Mouse (Mus musculus): ENCODE results near the gene Plpp3. TPM values are rescaled to one million over a fixed set of nuclear protein-coding genes. Genes with fewer than 3 reads are reported as not detected.
A peak's percentile ranks its signal among the peaks of the same experiment; 100 is the strongest.

Plpp3 gene
- total RNA-seq, 1 experiment from 2014 or later, result 0.27 TPM

DNA sequence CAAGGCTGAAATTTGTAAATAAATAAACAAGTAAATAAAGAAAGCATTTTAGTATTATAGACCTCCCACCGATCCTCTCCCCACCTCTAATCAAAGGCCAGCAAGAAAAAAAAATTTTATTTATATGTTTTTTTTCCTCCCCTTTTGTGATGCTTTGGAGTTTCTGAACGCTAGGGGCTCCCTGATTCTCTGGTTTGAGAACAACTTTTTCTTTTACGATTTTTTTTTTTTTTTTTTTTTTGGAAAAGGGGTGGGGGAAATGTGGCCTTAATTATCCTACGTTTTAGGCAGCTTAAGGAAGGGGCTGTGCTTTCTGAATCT lies 232 bp upstream of the Plpp3 start:
- 0 out of 2 replicates have a peak, but pooled peaks have one; percentile 16 for ATAC-seq (replicated peaks; ENCODE audit: low read depth, poor library complexity, severe bottlenecking)

DNA sequence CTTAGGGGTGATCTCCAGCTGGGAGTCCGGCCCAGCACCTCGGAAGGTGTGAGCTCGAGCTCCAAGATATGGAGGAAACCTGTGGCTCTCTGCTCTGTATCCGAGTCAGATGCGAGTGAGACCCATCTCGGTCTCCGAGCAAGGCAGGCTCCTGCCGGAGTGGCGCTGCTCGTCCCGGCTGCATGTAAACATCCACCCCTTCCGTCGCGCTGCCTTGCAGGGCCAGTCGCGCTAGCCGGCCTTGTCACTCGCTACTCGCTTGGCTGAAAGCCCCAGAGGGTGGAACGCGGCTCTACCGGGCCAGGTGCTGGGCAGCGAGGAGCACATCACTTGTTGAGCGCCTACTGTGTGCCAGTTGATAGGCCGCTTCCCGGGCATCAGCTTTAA lies 1.0 kb downstream of the Plpp3 start:
- peak; percentile 78 for ATAC-seq (replicated peaks; ENCODE audit: low read depth, poor library complexity, severe bottlenecking)

DNA sequence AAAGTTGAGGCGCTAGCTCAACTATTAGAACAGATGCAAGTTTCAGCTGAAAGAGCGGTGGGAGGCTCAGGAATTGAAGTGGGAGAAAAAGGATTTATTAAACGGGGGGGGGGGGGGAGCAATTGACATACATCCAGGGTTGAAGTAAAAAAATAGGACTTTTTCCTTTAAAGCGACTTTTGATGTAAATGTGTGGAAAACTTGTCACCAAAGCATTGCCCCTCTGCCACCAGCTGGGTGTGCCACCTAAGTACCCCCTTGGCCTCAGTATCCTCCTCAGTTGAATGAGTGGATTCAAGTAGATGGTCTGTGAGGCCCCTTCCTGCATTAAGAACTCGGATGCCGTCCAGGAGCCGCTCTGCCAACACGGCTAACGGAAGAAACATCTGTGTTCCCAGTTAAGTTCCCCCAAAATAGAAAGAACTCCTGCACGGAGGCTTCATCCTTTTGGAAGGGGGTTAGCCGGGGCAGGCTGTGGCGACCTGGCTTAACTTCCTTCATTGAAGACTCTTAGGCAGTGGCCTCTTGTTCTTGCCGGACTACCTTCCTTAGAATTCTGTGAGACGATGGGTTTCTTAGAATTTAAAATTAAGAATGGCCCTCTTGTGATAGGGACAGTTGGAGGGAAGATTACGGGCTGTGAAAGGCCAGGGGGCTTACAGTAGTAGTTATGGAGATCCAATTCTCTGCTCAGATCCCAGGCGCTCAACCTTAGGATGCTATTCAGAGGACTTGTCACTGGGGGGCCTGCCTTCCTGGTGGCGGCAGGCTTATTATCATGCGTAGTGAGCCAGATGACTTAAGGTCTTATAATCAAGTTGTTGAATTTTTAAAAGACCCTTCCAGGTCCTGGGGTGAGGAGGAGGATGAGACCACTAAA lies 1.7 kb downstream of the Plpp3 start:
- ATAC-seq (replicated peaks; ENCODE audit: low read depth, poor library complexity, severe bottlenecking), result no peak

DNA sequence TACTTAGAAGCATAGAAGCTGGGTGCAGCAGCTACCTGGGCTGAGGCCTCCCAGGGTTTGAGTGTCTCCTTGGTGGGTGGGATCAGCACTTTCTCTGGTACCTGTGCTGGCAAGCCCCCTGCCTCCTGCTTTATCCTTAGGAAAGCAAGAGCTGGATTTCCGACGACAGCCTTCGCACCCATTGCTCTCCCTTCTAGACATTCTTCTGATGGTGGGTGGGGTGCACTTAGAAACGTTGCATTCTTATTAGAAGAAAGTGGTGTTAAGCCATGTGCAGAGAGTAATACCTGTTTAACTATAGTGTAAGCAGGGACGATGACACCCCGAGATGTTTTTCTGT lies 2.4 kb downstream of the Plpp3 start:
- ATAC-seq (replicated peaks; ENCODE audit: low read depth, poor library complexity, severe bottlenecking), result no peak

DNA sequence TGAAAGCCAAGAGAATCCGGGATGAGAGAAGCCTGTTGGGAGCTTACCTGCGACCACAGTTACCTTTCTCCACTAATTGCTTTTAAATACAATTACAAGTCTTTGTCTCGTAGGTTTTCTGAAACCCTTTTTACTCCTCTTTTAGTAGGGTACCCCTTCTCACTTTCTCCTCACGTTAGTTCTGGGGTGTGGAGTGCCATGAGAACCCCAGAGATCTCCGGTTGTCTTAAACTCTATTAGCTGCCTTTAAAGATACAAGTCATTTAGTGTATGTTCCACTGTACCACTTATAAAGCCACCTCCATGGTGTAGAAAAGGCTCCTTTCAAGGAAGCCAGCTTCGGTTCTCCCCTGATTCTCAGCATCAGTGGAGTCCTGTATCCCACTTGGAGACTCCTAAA lies 3.3 kb downstream of the Plpp3 start:
- no peak for ATAC-seq (replicated peaks; ENCODE audit: low read depth, poor library complexity, severe bottlenecking)

DNA sequence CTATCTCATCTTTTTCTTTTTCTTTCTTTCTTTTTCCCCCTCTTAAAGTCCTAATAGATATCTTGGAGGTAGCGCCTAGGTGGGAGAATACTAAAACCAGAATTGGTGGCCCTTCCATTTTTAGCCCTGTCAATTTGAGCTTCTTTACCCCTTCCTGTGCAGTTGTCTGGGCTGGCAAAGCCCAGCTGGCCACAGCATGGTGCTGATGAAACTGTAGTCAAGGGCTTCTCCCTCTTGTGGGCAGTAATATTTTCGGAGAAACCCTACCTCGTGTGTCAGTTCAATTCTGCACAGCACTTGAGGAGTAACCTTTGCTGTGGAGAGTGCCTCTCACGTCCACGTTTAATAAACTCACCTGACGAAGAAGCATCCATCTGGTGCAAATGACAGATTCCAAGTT lies 4.9 kb downstream of the Plpp3 start:
- ATAC-seq (replicated peaks; ENCODE audit: low read depth, poor library complexity, severe bottlenecking), result no peak

DNA sequence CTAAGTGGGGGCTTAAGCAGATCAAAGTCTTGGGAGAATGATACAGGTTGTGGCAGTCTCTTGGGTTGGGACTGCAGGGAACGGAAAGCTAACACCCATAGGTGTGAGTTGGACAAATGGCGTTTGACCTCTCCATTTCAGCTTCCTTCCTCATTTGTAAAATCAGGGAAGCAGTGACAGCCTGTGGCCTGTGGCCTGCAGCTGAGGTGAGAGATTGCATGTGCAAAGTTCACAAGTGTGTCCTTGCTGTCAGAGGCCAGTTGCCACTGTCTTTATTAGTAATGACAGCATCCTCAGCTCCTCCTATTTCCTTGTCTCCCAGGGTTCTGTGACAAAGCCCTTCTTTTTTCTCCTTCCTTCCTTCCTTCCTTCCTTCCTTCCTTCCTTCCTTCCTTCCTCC lies 5.5 kb downstream of the Plpp3 start:
- peak; percentile 61 for ATAC-seq (replicated peaks; ENCODE audit: low read depth, poor library complexity, severe bottlenecking)

DNA sequence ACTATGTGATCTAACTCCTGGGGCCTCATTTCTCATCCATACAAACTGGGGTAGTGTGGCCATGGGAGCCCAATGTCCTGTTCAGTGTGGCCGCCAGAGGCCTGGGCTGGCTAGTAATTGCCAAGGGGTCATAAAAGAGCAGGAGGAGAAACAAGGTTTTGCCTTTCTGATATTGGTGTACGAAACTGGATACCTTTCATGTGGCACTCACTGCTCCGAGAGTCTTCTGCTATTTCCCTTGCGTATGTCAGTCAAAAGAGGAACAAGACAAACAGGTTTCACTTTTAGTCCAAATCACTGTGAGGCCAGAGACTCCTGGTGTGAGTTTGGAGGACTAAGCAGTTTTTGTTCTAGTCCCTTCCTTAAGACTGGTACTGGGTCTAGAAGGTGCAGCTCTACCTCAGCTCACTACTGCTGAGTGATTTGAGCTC lies 6.8 kb downstream of the Plpp3 start:
- ATAC-seq (replicated peaks; ENCODE audit: low read depth, poor library complexity, severe bottlenecking), result peak; percentile 64

DNA sequence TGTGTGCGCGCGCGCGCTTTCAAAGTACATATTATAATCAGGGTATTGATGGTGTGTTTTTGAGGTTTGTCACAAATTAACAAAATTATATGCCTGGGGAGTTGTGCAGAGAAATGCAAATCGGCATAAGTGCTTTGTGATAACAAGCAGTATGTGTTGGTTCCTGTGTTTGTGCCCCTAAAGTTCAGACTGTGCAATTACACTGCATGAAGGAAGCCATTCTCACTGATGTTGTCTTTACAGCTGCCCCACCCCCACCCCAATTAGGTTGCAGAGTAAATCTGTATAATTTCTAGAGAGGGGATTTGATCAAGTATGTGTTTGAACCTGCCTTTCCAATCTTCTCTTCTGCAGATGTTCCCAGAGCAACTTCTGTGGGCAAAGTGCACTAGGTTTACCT lies 7.8 kb downstream of the Plpp3 start:
- no peak for ATAC-seq (replicated peaks; ENCODE audit: low read depth, poor library complexity, severe bottlenecking)

DNA sequence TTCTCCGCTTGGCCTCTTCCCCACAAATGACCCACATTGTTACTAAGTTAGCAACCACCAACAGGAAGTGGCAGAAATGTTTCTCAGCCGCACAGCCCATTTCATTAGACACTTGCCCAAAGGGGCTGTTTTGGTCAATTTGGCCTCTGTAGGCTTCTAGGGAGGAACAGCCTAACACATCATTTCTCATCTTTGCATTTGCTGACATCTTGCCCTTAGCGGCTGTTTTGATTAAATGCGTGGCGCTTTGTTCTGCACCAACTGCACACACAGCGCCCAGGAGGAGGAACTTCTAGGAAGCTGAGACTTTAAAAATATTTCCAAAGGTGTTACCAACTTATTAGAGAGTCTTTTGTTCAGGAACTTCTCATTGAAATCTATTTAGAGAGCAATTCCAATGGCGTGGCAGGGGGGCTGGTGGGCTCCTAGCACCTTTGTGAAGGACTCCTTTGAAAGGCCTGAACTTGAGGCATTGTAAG lies 12.0 kb downstream of the Plpp3 start:
- peak; percentile 71 for ATAC-seq (replicated peaks; ENCODE audit: low read depth, poor library complexity, severe bottlenecking)

DNA sequence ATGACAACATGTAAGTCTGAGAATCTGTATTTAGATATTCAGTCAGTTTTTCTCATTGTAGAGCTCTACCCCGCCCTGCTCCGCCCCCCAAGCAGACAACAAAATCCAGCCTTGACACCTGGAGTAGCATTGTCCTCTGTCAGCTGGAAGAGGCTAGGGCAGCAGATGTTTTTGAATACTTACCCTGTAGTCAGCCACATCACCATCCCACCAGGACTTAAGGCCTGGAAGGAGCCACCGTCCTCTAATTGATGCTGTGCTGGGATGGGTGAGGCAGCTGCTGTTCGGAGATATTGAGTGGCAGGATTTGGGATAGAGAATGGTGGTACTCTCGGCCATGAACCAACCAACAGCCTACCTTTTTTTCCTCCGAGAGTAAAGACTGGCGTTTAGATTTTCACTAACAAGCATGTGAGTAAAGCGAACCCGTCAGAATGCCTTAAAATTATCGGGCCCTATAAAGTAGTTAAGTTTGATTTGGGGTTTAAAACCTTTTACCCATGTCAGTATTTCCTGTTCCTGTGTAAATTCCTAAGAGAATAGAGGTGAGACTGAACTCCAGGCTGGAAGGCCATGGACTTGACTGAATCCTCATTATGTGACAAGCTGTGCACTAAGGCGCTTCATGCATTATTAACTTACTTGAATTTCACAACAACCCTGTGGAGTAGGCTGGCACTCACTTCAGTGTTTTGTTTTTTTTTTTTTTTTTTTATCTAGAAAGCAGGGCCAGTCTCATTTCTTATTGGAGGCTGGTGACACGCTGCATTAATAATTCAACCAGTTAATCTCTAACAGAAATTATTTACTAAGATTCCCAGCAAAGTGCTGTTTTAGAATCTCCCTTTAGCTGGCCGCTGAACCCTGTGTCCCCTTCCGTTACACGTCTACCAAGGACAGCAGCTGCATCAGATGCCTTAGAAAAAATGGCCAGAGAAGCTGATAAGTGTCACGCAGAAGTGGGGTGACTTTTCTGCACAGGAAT lies 13.0 kb downstream of the Plpp3 start:
- ATAC-seq (replicated peaks; ENCODE audit: low read depth, poor library complexity, severe bottlenecking), result no peak

DNA sequence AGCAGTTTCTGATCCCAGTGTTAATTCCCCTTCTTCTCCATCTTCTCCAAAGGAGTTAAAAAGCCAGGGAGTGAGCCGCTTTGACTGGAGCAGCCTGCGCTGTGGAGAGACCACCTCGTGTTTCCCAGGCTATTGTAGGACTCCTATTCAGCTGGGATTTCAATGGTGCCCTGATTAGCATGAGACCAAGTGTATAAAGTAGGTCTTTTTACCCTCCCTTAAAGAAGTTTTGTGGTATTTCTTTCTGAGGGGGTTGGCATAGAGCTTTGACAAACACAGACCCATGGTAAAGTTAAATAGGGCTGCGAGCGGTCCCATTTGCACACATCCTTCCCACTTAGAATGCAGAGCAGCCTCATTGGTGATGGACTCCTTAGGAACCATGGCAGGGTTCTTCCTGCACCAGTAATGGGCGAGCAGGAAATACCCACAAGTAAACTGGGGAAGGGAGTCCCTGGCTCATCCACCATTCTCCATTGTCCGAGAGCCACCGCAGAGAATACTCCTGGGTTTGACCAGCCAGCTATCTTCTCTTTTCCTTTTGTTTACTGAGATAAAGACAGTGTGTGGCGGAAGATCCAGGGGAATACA lies 13.8 kb downstream of the Plpp3 start:
- no peak for ATAC-seq (replicated peaks; ENCODE audit: low read depth, poor library complexity, severe bottlenecking)

DNA sequence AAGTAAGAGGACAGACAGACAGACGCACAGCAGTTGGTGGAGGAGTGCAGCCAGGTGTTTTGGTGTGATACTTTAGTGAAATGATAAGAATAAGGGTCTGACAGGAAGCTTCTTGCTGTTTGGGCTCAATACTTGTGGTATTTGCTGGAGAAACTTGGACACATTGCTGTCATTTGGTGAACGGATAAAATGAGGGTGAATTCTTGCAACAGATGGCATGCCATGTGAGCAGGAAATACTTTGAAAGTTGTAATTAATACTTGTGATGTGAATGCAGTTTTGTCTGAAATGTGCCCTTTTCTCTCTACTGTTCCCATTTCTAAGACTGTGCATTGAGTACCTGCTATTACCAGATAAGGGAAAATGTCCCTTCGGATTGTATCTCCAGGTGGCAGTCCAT lies 14.3 kb downstream of the Plpp3 start:
- ATAC-seq (replicated peaks; ENCODE audit: low read depth, poor library complexity, severe bottlenecking), result peak; percentile 27; the same call in 1 of the 2 replicates

DNA sequence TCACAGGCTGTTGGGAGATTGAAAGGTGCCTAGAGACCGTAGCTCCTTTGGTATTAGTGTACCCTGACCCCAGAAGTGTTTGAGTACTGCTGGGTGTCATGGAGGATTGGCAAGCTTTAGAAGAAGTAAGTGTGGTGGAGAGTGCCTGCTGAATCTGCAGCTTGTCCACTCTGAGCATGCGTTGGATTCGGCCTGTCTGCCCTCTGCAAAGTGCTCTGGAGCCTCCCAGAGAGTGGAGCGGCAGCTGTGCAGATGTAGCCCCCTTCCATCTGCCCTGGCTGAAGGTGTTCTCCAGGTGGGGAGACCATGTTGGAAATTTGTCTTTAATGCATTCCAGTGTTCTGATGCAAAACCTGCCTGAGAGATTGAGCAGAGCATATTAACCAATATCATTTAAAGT lies 17.6 kb downstream of the Plpp3 start:
- no peak for ATAC-seq (replicated peaks; ENCODE audit: low read depth, poor library complexity, severe bottlenecking)

DNA sequence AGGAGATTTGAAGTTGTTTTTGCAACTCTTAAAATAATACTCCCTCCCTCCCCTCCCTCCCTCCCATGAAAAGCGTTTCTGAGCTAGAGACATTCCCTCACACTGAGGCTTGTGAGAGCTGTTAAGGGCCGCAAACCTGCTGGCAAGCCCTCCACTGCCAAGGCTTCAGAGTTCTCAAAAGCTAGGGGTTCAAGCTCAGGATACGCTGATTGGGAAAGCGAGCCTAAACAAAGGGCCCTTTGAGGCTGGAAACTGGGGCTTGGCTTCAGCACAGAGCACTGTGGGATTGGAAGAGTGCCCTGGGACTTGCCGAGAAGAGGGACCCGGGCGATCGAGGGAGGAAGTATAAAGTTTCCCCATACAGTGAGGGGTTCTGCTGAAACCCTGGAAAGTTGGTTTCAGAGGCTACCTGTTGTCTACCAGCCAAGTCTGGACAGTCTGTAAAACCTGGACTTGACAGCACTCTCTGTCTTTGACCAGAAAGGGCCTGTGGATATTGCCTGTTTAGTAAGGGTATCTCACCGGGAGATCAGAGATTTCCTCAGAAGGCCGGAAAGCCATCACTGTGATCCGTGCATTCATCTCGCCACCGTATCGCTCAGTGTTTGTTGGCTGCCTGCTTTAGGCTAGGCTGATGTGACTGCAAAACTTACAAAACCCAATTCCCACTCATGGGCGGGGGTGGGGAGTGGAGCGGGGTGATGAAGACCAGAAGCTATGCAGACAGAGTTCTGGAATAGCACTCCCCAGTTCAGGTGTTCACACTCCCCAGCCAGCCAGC lies 18.3 kb downstream of the Plpp3 start:
- no peak for ATAC-seq (replicated peaks; ENCODE audit: low read depth, poor library complexity, severe bottlenecking)

DNA sequence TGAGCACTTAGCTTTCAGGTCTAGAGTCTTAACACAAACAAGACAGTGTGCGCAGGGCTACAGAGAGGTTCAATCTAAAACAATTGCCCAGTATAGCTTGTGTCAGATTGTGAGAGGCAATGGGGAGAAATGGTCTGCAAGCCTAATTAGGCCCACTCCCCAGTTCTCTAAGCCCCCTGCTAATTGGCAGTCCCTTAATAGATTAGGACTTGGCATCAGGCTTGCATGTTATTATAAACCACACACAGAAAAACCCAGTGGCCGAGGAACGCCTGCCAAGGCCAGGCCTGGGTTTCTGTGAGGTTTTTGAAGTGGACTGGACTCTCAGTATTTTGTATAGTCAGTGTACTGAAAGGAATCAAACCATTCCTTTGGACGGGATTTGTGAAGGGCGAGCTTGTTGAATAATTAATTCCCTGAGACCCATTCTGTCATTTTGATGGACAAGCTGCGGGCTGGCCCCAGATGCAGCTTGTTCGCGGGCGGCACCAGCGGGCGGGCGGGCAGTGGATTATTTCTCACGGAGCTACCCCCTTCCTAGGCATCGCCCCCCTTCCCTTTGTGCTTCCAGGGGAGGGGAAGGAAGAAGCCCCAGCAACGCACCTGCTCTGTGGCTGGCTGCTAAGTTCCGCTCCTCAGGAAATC lies 24.0 kb downstream of the Plpp3 start:
- ATAC-seq (replicated peaks; ENCODE audit: low read depth, poor library complexity, severe bottlenecking), result no peak

DNA sequence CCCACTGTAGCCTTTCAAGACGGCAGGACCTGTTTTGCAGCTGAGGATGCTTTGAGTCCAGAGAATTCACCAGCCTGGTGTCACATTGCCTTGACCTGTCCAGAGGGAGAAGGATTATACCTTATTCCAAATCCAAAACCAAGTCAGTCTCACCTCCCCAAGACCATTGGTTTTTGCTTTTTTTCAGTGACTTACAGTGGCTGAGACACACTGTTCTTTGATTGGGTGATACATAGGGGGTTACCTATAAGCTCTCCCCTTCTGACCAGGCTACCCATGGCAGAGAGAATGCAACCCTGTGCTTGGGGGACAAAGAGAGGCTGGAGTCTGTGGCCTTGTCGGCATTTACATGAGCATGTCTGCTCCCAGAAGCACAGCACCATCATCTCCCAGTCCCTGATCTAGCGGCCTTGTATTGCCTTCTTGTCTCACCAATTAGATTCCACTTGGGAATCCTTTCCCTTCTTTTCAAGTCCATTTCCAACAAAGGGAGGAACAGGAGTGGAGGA lies 24.6 kb downstream of the Plpp3 start:
- ATAC-seq (replicated peaks; ENCODE audit: low read depth, poor library complexity, severe bottlenecking), result no peak

DNA sequence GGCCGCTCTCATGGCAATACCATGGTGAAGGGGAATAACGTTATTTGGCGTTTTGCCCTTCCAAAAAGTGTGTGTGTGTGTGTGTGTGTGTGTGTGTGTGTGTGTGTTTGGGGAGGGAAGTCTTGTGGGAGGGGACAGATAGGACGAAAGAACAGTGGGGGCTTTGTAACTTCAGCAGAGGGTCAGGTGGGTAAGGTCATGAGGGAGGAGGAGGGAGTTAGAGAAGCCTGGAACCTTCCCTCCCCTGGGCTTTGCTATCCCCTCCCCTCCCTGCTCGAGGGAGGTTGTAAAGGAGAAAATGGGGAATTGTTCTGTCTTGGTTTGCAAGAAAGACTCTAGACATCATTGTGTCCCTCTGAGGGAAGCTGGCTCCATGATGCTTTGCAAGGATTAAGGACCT lies 25.1 kb downstream of the Plpp3 start:
- ATAC-seq (replicated peaks; ENCODE audit: low read depth, poor library complexity, severe bottlenecking), result no peak

DNA sequence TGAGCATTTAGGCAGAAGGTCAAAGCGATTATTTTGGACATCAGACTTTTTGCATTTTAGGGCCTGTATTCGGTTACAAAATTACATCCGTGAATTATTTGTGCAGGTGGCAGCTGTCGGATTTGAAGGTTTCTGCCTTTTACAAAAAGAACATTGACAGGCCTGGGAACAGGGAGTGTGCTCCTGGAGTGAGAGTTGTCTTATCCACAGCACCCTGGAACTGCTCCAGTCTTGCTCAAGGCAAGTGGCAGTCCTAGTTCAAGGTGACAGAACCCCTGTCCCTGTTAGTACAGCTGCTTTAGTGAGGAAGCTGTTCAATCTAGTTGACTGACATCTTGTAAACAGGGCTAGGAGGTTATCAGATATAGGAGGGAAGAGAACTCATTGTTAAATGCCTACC lies 27.3 kb downstream of the Plpp3 start:
- ATAC-seq (replicated peaks; ENCODE audit: low read depth, poor library complexity, severe bottlenecking), result no peak

All from common myeloid progenitor, adult 5-6 weeks (primary cell).